Mouse (Mus musculus) megakaryocyte-erythroid progenitor cell, adult 5-6 weeks (primary cell): ENCODE measurements around the gene Ica1. TPM values are rescaled to one million over a fixed set of nuclear protein-coding genes. Genes with fewer than 3 reads are reported as not detected.
A peak's percentile ranks its signal among the peaks of the same experiment; 100 is the strongest.

Experiments
- ATAC-seq: replicated peaks from 2 replicates; pipeline ENCODE4 v1.8.0; 2016; ENCODE audit warnings: mild to moderate bottlenecking, inconsistent platforms; ENCODE audit not compliant: severe bottlenecking, poor library complexity, low FRiP score, low TSS enrichment
- total RNA-seq, 2 experiments: library from RNA; stranded (forward) in 1 of 2; stranded (reverse) in 1 of 2; fragments of 200-1000, 215-1000 nt in 1 of 2; fragments of >200 nt in 1 of 2; fragmentation: Nextera tagmentation in 1 of 2; gene quantifications; 2 replicates each; pipeline ENCODE4 v1.2.3; 2014 to 2017

The Ica1 gene
- total RNA-seq, 2 experiments from 2014 or later, result 1.0 to 6.0 TPM

GRCm38 (mm10) chr6:8655454-8655853, 122.8 kb downstream of the Ica1 start:
- no peak for ATAC-seq

- ATAC-seq, result no peak
Measured at GRCm38 (mm10) chr6:8650413-8650812, 127.9 kb downstream of the Ica1 start.

- no peak for ATAC-seq
Measured at GRCm38 (mm10) chr6:8649295-8649865, 128.9 kb downstream of the Ica1 start.

- ATAC-seq, result 0 out of 2 replicates have a peak, but pooled peaks have one; percentile 11
Measured at GRCm38 (mm10) chr6:8648185-8648901, 129.9 kb downstream of the Ica1 start.

GRCm38 (mm10) chr6:8647513-8648184, 130.6 kb downstream of the Ica1 start:
- ATAC-seq, result peak; percentile 95

- ATAC-seq, result no peak
Measured at GRCm38 (mm10) chr6:8645708-8646107, 132.6 kb downstream of the Ica1 start.

- ATAC-seq, result no peak
Measured at GRCm38 (mm10) chr6:8644703-8645102, 133.6 kb downstream of the Ica1 start.

GRCm38 (mm10) chr6:8640863-8641262, 137.4 kb downstream of the Ica1 start:
- peak; percentile 50; the same call in 1 of the 2 replicates for ATAC-seq

- no peak for ATAC-seq
Measured at GRCm38 (mm10) chr6:8639526-8639925, 138.8 kb downstream of the Ica1 start.

GRCm38 (mm10) chr6:8638899-8639298, 139.4 kb downstream of the Ica1 start:
- ATAC-seq, result no peak

GRCm38 (mm10) chr6:8638122-8638521, 140.2 kb downstream of the Ica1 start:
- no peak for ATAC-seq

- ATAC-seq, result no peak
Measured at GRCm38 (mm10) chr6:8632701-8633100, 145.6 kb downstream of the Ica1 start.

GRCm38 (mm10) chr6:8631986-8632632, 146.2 kb downstream of the Ica1 start:
- ATAC-seq, result peak; percentile 83

- no peak for ATAC-seq
Measured at GRCm38 (mm10) chr6:8631362-8631761, 146.9 kb downstream of the Ica1 start.

- no peak for ATAC-seq
Measured at GRCm38 (mm10) chr6:8630531-8630930, 147.8 kb downstream of the Ica1 start.

- ATAC-seq, result no peak
Measured at GRCm38 (mm10) chr6:8628715-8629267, 149.5 kb downstream of the Ica1 start.

GRCm38 (mm10) chr6:8628226-8628625, 150.1 kb downstream of the Ica1 start:
- ATAC-seq, result no peak

GRCm38 (mm10) chr6:8623045-8623444, 155.2 kb downstream of the Ica1 start:
- ATAC-seq, result no peak

- ATAC-seq, result peak; percentile 55; the same call in 1 of the 2 replicates
Measured at GRCm38 (mm10) chr6:8619582-8620350, 158.5 kb downstream of the Ica1 start.
